Mouse (Mus musculus) left cerebral cortex, adult 18-20 months (tissue): ENCODE data around the gene Cdk8. TPM values are rescaled to one million over a fixed set of nuclear protein-coding genes. Genes with fewer than 3 reads are reported as not detected.

Source experiments
- DNase-seq, 2 experiments: peaks; one replicate each; pipeline ENCODE4 v3.0.0; 2021 to 2022; ENCODE audit warnings: low spot score in 2 of 2, mixed read lengths in 1 of 2
- total RNA-seq, 2 experiments: library from RNA; stranded (reverse); gene quantifications; 2 replicates each; pipeline ENCODE4 v1.2.3; 2021

Gene Cdk8
- total RNA-seq, 2 experiments from 2014 or later: 43.2 to 44.0 TPM

DNA sequence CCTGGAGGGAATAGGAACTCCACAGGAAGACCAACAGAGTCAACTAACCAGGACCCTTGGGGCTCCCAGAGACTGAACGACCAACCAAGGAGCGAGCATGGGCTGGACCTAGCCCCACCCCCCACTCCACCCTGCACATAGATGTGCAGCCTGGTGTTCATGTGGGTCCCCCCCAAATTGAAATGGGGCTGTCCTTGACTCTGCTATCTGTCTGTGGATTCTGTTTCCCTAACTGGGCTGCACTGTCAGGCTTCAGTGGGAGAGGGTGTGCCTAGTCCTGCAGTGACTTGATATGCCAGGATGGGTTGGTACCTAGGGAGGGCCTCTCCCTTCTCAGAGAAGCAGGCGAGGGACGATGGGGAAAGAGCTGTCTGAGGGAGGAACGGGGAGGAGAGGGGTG, 85.3 kb downstream of the Cdk8 start:
- DNase-seq: no peak

- DNase-seq: peak in 1 of 2 experiments; percentile 33
Observed at GRCm38 (mm10) chr5:146318051-146318450, 87.0 kb downstream of the Cdk8 start.

DNA sequence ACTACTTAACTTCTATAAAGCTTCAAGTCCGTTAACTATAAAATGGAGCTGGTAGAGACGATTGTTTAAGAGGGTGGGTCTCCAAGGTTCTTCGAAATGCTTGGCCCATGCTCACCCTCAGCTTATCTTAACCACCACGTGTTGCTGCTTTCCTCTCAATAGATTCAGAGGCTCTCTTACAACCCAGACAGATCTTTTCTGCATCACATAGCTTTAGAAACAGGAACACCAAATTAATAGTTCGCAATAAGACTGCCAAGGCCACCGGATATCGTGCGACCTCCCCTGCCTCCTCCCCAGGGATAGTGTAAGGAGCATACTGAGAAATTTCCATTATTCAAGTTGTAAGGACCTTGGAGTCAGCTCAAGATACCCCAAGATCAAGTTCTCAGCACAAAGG, 87.4 kb downstream of the Cdk8 start:
- no peak for DNase-seq

GRCm38 (mm10) chr5:146328941-146329340, 97.9 kb downstream of the Cdk8 start:
- DNase-seq: no peak

GRCm38 (mm10) chr5:146329541-146329940, 98.5 kb downstream of the Cdk8 start:
- no peak for DNase-seq

DNA sequence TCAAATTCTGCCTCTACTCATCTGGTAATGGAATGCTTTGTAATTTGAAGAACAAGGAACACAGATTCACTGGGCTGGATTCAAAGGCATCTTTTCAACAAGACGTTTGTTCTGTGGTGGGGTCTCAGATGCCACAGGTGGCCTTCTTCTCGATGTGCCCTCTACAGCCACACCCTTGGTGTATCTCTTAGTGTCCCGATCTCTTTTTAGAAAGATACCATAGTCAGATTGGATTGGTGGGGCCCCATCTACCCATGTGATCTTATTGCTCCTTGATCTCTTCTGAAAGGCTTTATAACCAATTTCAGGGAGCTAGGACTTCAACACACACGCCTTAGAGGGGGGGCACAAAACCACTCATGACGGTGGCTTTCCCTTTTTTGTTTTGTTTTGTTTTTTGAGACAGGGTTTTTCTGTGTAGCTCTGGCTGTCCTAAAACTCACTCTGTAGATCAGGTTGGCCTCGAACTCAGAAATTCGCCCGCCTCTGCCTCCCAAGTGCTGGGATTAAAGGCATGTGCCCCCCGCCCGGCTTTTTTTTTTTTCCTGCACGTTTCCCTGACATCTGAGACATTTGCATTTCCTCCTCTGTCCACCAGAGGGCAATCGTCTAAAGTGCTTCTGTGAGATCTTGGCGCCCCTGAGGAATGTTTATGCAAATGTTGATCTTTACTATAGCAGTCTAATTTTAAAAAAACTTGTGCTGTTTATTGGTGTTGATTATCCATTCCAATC, 99.2 kb downstream of the Cdk8 start:
- peak; percentile 62 to 69 for DNase-seq

GRCm38 (mm10) chr5:146330765-146331115, 99.7 kb downstream of the Cdk8 start:
- no peak for DNase-seq

GRCm38 (mm10) chr5:146331131-146331530, 100.1 kb downstream of the Cdk8 start:
- no peak for DNase-seq

DNA sequence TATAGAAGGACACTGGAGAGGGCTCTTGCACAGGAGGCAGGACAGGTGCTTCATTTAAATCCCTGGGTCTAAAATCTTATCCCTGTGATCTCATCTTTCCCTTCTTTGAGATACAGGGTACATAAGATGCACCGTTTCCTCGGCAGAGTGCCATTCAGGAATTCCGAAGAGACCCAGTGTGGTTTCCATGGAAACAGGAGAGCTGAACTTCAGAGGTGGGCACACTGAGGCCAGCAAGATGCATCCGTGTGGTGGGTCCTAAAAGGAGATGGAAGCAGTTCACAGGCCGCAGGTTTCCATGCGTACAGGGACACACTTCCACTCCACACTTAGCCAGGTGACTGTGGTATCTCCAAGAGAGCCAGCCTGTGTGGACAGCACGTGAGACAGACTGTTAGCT, 101.5 kb downstream of the Cdk8 start:
- DNase-seq: no peak

GRCm38 (mm10) chr5:146334410-146334809, 103.4 kb downstream of the Cdk8 start:
- DNase-seq: no peak

DNA sequence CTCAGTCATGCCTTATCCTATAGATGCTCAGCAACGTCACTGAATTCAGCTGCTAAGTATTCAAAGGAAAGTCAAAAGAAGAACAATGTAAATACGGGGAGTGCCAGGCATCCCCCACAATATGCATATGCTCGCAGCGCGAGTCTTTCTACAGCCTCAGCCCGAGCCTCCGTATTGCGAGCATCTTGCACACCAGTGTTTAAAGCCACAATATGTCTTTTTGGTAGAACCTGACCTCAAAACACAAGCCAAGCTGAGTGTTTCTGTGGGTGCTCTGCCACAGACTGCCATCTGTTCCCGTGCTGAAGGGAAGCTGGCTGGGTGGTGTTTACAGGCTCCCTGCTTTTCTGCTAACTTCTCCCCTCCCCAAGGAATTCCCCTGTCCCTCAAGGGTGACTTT, 107.0 kb downstream of the Cdk8 start:
- peak; percentile 53 to 76 for DNase-seq

GRCm38 (mm10) chr5:146340037-146340436, 109.0 kb downstream of the Cdk8 start:
- no peak for DNase-seq

DNA sequence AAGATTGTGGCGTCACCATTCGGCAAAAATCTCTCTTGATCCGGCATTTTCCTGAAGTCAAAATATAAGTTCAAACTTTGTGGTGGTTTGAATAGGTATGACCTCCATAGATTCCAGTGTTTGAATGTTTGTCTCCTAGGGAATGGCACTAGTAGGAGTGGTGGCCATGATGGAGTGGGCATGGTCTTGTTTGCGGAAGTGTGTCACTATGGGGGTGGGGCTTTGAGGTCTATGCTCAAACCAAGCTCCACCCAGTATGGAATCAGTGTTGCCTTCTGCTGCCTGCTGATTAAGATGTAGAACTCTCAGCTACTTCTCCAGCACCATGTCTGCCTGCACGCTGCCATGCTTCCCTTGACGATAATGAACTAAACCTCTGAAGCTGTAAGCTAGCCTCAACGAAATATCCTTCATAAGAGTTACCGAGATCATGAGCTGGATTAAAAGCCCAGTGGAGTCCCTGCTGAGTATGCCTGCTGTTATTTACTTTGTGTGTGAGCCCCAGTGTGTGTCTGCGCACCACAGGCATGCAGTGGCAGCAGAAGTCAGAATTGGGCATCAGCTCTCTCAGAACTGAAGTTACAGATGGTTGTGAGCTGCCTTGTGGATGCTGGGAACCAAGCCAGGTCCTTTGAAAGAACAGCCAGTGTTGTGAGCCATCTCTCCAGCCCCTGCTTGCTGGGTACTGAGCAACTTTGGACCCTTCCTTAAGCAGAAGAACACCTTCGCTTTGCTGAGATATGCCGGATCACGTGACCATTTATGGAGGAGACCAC, 114.1 kb downstream of the Cdk8 start:
- peak in 1 of 2 experiments; percentile 18 for DNase-seq

GRCm38 (mm10) chr5:146347081-146347480, 116.1 kb downstream of the Cdk8 start:
- DNase-seq: no peak

GRCm38 (mm10) chr5:146349183-146349582, 118.2 kb downstream of the Cdk8 start:
- peak in 1 of 2 experiments; percentile 25 for DNase-seq

GRCm38 (mm10) chr5:146350784-146351183, 119.8 kb downstream of the Cdk8 start:
- DNase-seq: no peak

DNA sequence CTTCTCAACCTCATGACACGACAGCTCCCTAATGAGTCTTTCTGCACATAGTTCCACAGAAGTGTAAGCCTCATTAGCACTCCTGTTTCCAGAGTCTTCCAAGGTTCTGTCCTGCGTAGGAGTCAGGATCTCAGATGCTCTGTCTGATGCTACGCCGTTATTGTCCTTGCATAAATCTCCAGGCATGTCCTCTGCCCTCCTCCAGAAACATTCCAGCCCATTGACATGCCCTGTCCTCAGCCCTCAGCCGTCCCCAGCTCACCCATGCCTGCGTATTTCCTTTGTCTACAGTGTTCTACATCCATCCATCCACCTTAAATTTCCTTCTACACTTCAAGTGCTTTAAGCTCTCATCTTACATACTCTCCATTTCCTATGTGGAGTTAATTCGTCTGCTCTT, 121.0 kb downstream of the Cdk8 start:
- DNase-seq: no peak

Other genes with a start within 250 kb of the Cdk8 start
- gene Cyp3a25, start 221.6 kb upstream of the Cdk8 start, total RNA-seq: not detected
- not detected for gene Cyp3a59, start 152.0 kb upstream of the Cdk8 start, total RNA-seq
- gene Gm5565, start 70.7 kb upstream of the Cdk8 start, total RNA-seq: not detected
- not detected for gene Gm6309, start 60.5 kb upstream of the Cdk8 start, total RNA-seq
- gene 1700001J03Rik, start 45.9 kb upstream of the Cdk8 start, total RNA-seq: under 1 TPM; 0.88 to 0.91 TPM
- gene Rnf6, start 9.7 kb upstream of the Cdk8 start, total RNA-seq: 10 to 100 TPM; 69.1 to 75.4 TPM
- gene Wasf3, start 153.8 kb downstream of the Cdk8 start, total RNA-seq: 10 to 100 TPM; 87.4 to 91.9 TPM